Mouse (Mus musculus): ENCODE data around the gene Doc2b.
A peak's percentile ranks its signal among the peaks of the same experiment; 100 is the strongest.
"Not testable (repeated sequence)": the region's sequence is repeated elsewhere in the genome, so short reads cannot be mapped to it uniquely, and the experiment has no call there.

Gene Doc2b

DNA sequence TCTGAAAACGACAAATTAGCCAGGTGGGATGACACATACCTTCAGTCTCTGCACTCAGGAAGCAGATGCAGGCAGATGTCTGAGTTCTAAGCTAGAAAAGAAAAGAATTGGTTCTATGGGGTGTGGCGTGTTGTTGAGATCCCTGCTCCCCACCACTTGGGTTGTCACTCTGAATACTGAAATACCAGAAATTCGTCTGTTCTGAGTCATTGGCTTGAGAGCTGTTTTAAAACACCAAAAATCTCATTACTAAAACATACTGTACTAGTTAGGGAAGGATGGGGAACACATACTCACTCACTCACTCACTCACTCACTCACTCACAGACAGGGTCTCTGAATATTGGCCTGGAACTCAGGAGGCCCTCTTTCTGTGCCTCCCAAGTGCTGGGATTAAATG, 58.9 kb downstream of the Doc2b start:
- DNase-seq (ENCODE audit: low read depth, low spot score) = no peak

DNA sequence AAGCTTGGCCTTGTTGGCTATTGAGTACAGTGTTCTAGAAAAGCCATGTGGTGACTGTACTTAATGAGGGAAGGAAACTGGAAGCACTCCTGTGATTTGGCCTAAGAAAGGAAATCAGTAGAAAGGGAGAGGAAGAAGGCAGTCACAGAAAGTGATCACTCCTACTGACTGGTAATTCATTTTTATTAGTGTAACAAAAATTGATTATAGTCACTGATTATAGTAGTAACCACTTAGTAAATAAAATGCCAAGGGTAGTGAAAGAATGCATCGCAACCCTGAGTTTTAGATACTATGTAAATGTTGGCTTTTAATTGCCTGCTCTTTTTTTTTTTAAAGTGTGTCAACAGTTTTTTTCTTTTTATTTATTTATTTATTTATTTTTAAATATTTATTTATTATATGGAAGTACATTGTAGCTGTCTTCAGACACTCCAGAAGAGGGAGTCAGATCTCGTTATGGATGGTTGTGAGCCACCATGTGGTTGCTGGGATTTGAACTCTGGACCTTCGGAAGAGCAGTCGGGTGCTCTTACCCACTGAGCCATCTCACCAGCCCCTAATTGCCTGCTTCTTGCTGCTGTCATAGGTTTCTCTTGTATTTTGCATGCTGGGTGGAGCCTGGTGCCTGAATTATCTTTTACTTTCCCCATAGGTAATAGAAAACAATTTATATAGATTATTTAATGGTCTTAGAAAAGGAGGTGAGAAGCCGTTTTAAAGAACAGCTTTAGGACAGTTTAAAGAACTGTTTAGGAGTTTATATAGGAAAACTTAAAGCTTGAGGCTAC, 60.2 kb downstream of the Doc2b start:
- DNase-seq (ENCODE audit: low read depth, low spot score) = no peak

DNA sequence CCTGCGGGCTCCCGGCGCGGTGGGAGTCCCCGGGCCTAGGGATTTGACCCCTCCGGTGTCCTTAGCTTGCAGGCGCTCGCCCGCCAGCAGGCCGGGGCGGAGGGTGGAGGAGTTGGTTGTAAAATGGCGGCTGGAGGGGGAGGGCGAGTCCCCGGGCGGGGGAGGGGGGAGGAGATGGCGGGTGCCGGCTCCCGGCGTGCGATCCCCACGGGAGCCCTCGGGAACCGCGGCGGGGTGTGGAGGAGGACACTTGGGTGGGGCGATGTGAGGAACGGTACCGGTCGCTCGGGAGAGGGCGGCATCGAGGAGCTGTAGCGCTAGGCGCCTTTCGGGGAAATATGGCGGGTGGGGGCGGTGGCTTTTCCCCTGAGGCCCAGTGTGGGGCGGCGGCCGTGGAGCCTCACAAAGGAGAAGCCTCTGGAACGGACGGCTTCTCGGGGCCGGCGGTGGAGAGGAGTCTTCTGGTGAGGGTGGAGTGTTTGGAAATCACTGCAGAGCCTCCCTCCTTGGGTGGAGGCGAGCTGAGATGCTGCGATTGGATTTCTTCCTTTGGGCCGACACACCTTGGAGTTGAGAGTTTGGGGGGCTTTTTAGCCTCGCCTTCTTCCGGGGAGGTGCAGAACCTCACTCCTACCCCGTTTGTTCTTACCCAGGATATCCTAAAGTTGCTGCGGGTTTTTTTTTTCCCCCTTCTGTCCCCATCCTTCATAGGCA, 62.5 kb downstream of the Doc2b start:
- DNase-seq (ENCODE audit: low read depth, low spot score) = no peak

DNA sequence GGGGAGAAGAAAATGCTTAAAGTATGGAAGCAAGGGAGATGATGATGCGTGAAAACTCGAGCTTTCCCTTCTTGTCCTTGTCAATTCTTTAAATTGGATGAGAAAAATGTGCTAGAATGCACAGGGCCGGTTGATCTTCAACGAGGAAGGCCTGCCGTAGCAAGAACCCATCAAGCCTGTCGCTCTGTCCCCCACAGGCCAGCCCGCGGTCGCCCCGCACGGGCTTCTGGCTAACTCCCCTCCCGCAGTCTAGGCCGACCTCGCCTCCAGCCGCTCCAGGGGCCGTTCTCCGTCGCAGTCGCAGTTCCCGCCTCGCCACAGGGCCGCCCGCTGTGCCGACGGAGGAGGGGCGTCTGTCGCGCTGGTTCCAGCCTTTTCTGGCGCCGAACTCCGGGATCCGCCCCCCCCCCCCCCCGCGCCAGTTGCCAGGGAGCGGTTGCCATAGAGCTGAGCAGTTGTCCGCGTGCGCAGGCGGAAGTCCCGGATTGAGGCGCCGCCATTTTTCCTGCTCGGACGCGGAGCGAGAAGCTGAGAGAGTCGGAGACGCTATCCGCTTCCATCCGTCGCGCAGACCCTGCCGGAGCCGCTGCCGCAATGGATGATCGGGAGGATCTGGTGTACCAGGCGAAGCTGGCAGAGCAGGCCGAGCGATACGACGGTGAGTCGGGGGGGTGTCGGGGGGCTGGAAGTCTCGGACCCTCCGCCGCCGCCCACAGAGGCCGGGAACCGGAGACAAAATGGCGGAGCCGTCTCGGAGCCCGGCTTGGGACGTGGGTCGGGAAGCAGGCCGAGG, 63.2 kb downstream of the Doc2b start, which contains the start of gene Ywhae:
Gene Ywhae (plus strand): TSS at position 436 of the 793 bp plus-strand sequence.
- DNase-seq (ENCODE audit: low read depth, low spot score) = peak; percentile 91

DNA sequence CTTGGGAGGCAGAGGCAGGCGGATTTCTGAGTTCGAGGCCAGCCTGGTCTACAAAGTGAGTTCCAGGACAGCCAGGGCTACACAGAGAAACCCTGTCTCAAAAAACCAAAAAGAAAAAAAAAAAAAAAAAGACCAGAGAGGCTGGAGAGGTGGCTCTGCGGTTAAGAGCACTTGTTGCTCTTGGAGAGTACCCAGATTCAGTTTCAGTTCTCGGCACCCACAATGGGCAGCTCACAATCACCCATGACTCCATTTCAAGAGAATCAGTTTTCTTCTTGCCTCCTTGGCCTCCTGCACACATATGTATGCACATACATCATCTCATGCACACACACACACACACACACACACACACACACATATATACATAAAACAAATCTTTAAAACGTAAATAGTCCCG, 68.2 kb downstream of the Doc2b start:
- not testable (repeated sequence) for DNase-seq (ENCODE audit: low read depth, low spot score)

DNA sequence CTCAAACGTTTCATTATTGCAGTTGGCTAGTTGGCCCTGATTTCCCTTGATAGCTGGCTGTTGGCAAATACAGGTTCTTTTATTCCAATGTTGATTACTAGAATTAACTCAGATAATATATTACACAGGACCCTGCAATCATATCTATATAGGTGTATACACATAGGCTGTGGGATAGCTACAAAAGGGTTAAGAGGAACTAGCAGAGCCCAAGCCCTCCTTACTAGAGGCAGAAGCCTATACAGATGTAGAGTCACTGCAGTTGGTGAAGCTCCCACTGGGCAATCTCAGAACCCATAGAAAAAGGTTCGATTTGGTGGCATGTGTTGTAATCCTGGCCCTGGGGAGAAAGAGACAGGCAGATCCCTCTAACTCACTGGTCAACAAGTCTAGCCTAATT, 68.7 kb downstream of the Doc2b start:
- no peak for DNase-seq (ENCODE audit: low read depth, low spot score)

DNA sequence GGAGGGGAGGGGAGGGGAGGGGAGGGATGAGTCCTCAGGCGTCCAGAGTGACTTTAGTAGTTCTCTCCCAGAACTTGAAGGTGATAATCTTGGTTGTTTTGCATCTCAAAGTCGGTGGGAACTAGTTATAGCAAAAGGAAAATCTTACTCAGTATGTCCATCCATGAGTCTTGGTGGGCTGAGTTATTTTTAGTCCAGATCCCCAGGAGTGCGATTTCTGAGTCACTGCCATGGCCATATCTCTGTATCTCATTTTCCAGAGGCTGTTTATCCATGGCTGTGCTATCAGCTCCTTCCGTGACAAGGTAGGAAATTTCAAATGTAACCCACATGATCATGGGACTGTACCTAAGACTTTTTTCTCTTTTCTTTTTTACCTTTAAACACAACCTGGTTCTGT, 73.5 kb downstream of the Doc2b start:
- DNase-seq (ENCODE audit: low read depth, low spot score) = no peak
